Mouse (Mus musculus): ENCODE results near the gene Lrrc1.

Lrrc1 gene

DNA sequence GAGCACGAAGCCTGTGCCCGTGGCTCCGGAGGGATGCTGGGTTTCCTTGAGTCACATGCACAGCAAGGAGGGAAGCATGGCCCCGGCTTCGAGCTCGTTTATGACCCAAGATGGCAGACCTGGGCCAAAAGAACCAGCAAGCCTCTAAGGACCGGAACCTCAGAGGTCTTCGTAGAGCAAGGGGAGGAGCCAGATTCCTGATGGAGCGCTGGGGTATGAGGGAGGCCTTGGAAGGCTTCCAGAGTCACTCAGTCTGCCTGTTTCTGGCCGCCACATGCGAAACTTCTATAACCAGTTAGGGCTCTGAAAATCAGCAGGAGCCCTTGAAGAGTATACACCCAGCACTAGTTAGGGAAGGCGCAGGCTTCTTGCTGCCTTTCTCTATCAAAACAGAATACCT, 159.1 kb downstream of the Lrrc1 start:
- no peak for DNase-seq (ENCODE audit: low spot score in 2 of 2)

GRCm38 (mm10) chr9:77384651-77385050, 160.0 kb downstream of the Lrrc1 start:
- no peak for DNase-seq (ENCODE audit: low spot score in 2 of 2)

- no peak for DNase-seq (ENCODE audit: low spot score in 2 of 2)
Observed at GRCm38 (mm10) chr9:77383951-77384350, 160.7 kb downstream of the Lrrc1 start.

DNA sequence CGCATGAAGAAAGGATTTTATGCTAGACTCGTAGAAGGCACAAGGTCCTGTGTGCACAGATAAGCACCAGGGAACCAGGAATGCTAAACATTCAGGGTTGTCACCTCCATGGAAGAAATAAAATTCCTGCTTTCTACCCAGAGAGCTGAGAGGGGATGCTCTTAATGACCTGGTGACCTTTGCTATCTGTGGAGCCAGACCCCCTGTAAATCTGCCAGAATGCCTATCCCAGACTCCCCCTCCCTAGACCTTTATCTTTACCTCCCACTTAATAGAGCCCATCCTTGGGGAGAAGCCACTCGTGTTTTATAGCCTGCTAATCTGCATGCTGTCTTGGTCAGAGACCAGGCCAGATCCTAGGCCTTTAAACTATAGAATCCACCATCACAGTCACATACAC, 162.2 kb downstream of the Lrrc1 start:
- no peak for DNase-seq (ENCODE audit: low spot score in 2 of 2)

GRCm38 (mm10) chr9:77381565-77381964, 163.1 kb downstream of the Lrrc1 start:
- peak in 1 of 2 experiments; percentile 34 for DNase-seq (ENCODE audit: low spot score in 2 of 2)
